Mouse (Mus musculus) kidney, embryonic 16.5 days (tissue): ENCODE results near the gene Krtap8-1. TPM values are rescaled to one million over a fixed set of nuclear protein-coding genes. Genes with fewer than 3 reads are reported as not detected.
A peak's percentile ranks its signal among the peaks of the same experiment; 100 is the strongest.

ENCODE experiments used
- ATAC-seq: fragments of 200-750 bp; cut with Nextera tagmentation; 2 replicates; pipeline ENCODE4 v1.8.0; 2017; ENCODE audit warnings: moderate TSS enrichment; ENCODE audit not compliant: low FRiP score, low TSS enrichment
- H3K27ac ChIP-seq: fragments of 300-500 bp; sonication (generic); 2 replicates; pipeline ENCODE4 v1.5.1; 2014; ENCODE audit warnings: low read length
- H3K27me3 ChIP-seq: fragments of 300-500 bp; sonication (generic); 2 replicates; pipeline ENCODE4 v1.6.1; 2014; ENCODE audit warnings: low read length, control low read depth, mixed read lengths; ENCODE audit not compliant: insufficient read depth
- H3K36me3 ChIP-seq: fragments of 300-500 bp; sonication (generic); 2 replicates; pipeline ENCODE4 v1.6.1; 2014; ENCODE audit warnings: low read length, control low read depth, mixed read lengths; ENCODE audit not compliant: insufficient read depth
- H3K4me1 ChIP-seq: fragments of 300-500 bp; sonication (generic); 2 replicates; pipeline ENCODE4 v1.6.1; 2014; ENCODE audit warnings: low read length, control low read depth, mixed read lengths; ENCODE audit not compliant: insufficient read depth
- H3K4me2 ChIP-seq: fragments of 300-500 bp; sonication (generic); replicated peaks from 2 replicates; pipeline ENCODE4 v1.6.1; 2014; ENCODE audit warnings: low read depth, low read length
- H3K4me3 ChIP-seq: fragments of 300-500 bp; sonication (generic); 2 replicates; pipeline ENCODE4 v1.5.1; 2014; ENCODE audit warnings: mild to moderate bottlenecking, low read length
- H3K9ac ChIP-seq: fragments of 300-500 bp; sonication (generic); replicated peaks from 2 replicates; pipeline ENCODE4 v1.6.1; 2014; ENCODE audit warnings: low read length
- H3K9me3 ChIP-seq: fragments of 300-500 bp; sonication (generic); 2 replicates; pipeline ENCODE4 v1.6.1; 2016; ENCODE audit warnings: low read length, control low read depth
- WGBS: fragments of 180-500 bp; shearing (Covaris S2); extraction: QIAGEN DNeasy Blood & Tissue Kit; methylation state at CpG from one replicate; pipeline ENCODE4 v1.1.7; 2014; 5-methylcytosine and 5-hydroxymethylcytosine counted together
- polyA plus RNA-seq: library from polyadenylated mRNA; unstranded; fragments of >200 nt; fragmentation: Nextera tagmentation; extraction: Ambion mirVana; gene quantifications from 2 replicates; pipeline ENCODE4 v1.2.1, GENCODE M21; 2015

Gene Krtap8-1
- polyA plus RNA-seq = not detected in 2 replicates

GRCm38 (mm10) chr16:89487852-89488251 lies at the start of gene Krtap8-1:
Gene Krtap8-1 (minus strand): TSS chr16:89487952.
- Histone ChIP-seq H3K36me3 (no peaks in the 10 kb centered on the region), H3K4me2 (no peak within 1 kb of the TSS), H3K9ac (no peak within 1 kb of the TSS), H3K27me3 (no peaks in the 10 kb centered on the region), H3K4me1 (no peaks in the 10 kb centered on the region), H3K9me3 (no peaks in the 10 kb centered on the region), H3K27ac (no peak within 1 kb of the TSS), H3K4me3 (no peak within 1 kb of the TSS)
- no peak for ATAC-seq
- WGBS = 84% methylated on average over 7 of the region's 7 CpGs

- no peaks in the 10 kb centered on the region for H3K4me1 ChIP-seq
- WGBS = 93% methylated on average over 6 of the region's 6 CpGs
- H3K27me3 ChIP-seq = no peaks in the 10 kb centered on the region
- ATAC-seq = no peak
- no peak overlapping the region for H3K27ac ChIP-seq
- H3K9me3 ChIP-seq = no peaks in the 10 kb centered on the region
- no peak overlapping the region for H3K4me2 ChIP-seq
- H3K9ac ChIP-seq = no peak overlapping the region
- H3K36me3 ChIP-seq = no peaks in the 10 kb centered on the region
- no peak overlapping the region for H3K4me3 ChIP-seq
Observed at GRCm38 (mm10) chr16:89537349-89537748, 49.6 kb upstream of the Krtap8-1 start.

- H3K27me3 ChIP-seq = no peaks in the 10 kb centered on the region
- no peaks in the 10 kb centered on the region for H3K4me1 ChIP-seq
- H3K4me2 ChIP-seq = no peak overlapping the region
- no peak overlapping the region for H3K4me3 ChIP-seq
- no peak overlapping the region for H3K27ac ChIP-seq
- no peak overlapping the region for H3K9ac ChIP-seq
- 51% methylated on average over 7 of the region's 7 CpGs for WGBS
- H3K9me3 ChIP-seq = no peaks in the 10 kb centered on the region
- no peaks in the 10 kb centered on the region for H3K36me3 ChIP-seq
- ATAC-seq = no peak
Observed at GRCm38 (mm10) chr16:89530547-89530946, 42.8 kb upstream of the Krtap8-1 start.

GRCm38 (mm10) chr16:89529846-89530245 lies 42.1 kb upstream of the Krtap8-1 start:
- H3K9me3 ChIP-seq = no peaks in the 10 kb centered on the region
- H3K27me3 ChIP-seq = no peaks in the 10 kb centered on the region
- no peaks in the 10 kb centered on the region for H3K4me1 ChIP-seq
- H3K9ac ChIP-seq = no peak overlapping the region
- H3K27ac ChIP-seq = no peak overlapping the region
- no peak overlapping the region for H3K4me2 ChIP-seq
- no peak overlapping the region for H3K4me3 ChIP-seq
- WGBS = 68% methylated on average over 7 of the region's 7 CpGs
- peak; percentile 31; the same call in 1 of the 2 replicates for ATAC-seq
- no peaks in the 10 kb centered on the region for H3K36me3 ChIP-seq

GRCm38 (mm10) chr16:89528380-89528779 lies 40.6 kb upstream of the Krtap8-1 start:
- 81% methylated on average over 3 of the region's 3 CpGs for WGBS
- ATAC-seq = no peak
- Histone ChIP-seq H3K4me3 (no peak overlapping the region), H3K27ac (no peak overlapping the region), H3K36me3 (no peaks in the 10 kb centered on the region), H3K27me3 (no peaks in the 10 kb centered on the region), H3K9ac (no peak overlapping the region), H3K4me2 (no peak overlapping the region), H3K9me3 (no peaks in the 10 kb centered on the region), H3K4me1 (no peaks in the 10 kb centered on the region)

GRCm38 (mm10) chr16:89520996-89521395 lies 33.2 kb upstream of the Krtap8-1 start:
- Histone ChIP-seq H3K4me1 (no peaks in the 10 kb centered on the region), H3K4me2 (no peak overlapping the region), H3K27me3 (no peaks in the 10 kb centered on the region), H3K9ac (no peak overlapping the region), H3K4me3 (no peak overlapping the region), H3K36me3 (no peaks in the 10 kb centered on the region), H3K27ac (no peak overlapping the region), H3K9me3 (no peaks in the 10 kb centered on the region)
- no peak for ATAC-seq
- WGBS = 87% methylated on average over 4 of the region's 4 CpGs

GRCm38 (mm10) chr16:89520555-89520954 lies 32.8 kb upstream of the Krtap8-1 start:
- ATAC-seq = no peak
- Histone ChIP-seq H3K4me1 (no peaks in the 10 kb centered on the region), H3K9me3 (no peaks in the 10 kb centered on the region), H3K4me3 (no peak overlapping the region), H3K36me3 (no peaks in the 10 kb centered on the region), H3K9ac (no peak overlapping the region), H3K27me3 (no peaks in the 10 kb centered on the region), H3K4me2 (no peak overlapping the region), H3K27ac (no peak overlapping the region)
- 96% methylated on average over 2 of the region's 2 CpGs for WGBS

- H3K36me3 ChIP-seq = no peaks in the 10 kb centered on the region
- H3K9ac ChIP-seq = no peak overlapping the region
- WGBS = 95% methylated on average over 6 of the region's 6 CpGs
- H3K27me3 ChIP-seq = no peaks in the 10 kb centered on the region
- no peaks in the 10 kb centered on the region for H3K9me3 ChIP-seq
- no peak overlapping the region for H3K27ac ChIP-seq
- no peak for ATAC-seq
- H3K4me3 ChIP-seq = no peak overlapping the region
- H3K4me1 ChIP-seq = no peaks in the 10 kb centered on the region
- no peak overlapping the region for H3K4me2 ChIP-seq
Observed at GRCm38 (mm10) chr16:89520091-89520490, 32.3 kb upstream of the Krtap8-1 start.

GRCm38 (mm10) chr16:89517635-89518034 lies 29.9 kb upstream of the Krtap8-1 start:
- Histone ChIP-seq H3K36me3 (no peaks in the 10 kb centered on the region), H3K27me3 (no peaks in the 10 kb centered on the region), H3K9ac (no peak overlapping the region), H3K9me3 (no peaks in the 10 kb centered on the region), H3K4me3 (no peak overlapping the region), H3K4me2 (no peak overlapping the region), H3K4me1 (no peaks in the 10 kb centered on the region), H3K27ac (no peak overlapping the region)
- 58% methylated on average over 9 of the region's 9 CpGs for WGBS
- ATAC-seq = 0 out of 2 replicates have a peak, but pooled peaks have one; percentile 42

- Histone ChIP-seq H3K4me1 (no peaks in the 10 kb centered on the region), H3K9me3 (no peaks in the 10 kb centered on the region), H3K27ac (no peak overlapping the region), H3K27me3 (no peaks in the 10 kb centered on the region), H3K36me3 (no peaks in the 10 kb centered on the region), H3K9ac (no peak overlapping the region), H3K4me3 (no peak overlapping the region), H3K4me2 (no peak overlapping the region)
- WGBS = 71% methylated on average over 7 of the region's 7 CpGs
- no peak for ATAC-seq
Observed at GRCm38 (mm10) chr16:89513431-89513830, 25.7 kb upstream of the Krtap8-1 start.
